Mouse (Mus musculus) left cerebral cortex, adult 6 months (tissue): ENCODE measurements around the gene Arnt2. TPM values are rescaled to one million over a fixed set of nuclear protein-coding genes. Genes with fewer than 3 reads are reported as not detected.

Experiments
- long read RNA-seq, 2 experiments: library from polyadenylated mRNA; unstranded; transcript quantifications; one replicate each; pipeline ENCODE4 v2.0.0; 2019 to 2020
- polyA plus RNA-seq: library from polyadenylated mRNA; unstranded; fragments of <200 nt; fragmentation: Nextera tagmentation; gene quantifications from 2 replicates; pipeline ENCODE4 v1.2.3, GENCODE M21; 2021

The Arnt2 gene
- 41.7 and 74.4 TPM in 2 replicates for polyA plus RNA-seq
- long read RNA-seq, experiment 1, full-length matches to known transcripts: 39 of 262 reads
- long read RNA-seq, experiment 1, partial matches to known transcripts: 30 of 262 reads
- long read RNA-seq, experiment 1, other reads (novel, unspliced or antisense): 193 of 262 reads
- long read RNA-seq, experiment 2, full-length matches to known transcripts: 3 of 64 reads
- long read RNA-seq, experiment 2, partial matches to known transcripts: 2 of 64 reads
- long read RNA-seq, experiment 2, other reads (novel, unspliced or antisense): 59 of 64 reads

GRCm38 (mm10) chr7:84409896-84410521 is at the start of gene Arnt2:
Gene Arnt2, minus strand, starts transcription at chr7:84410176.

Other genes with a start within 250 kb of the Arnt2 start
- gene Gm2115, start 118.8 kb upstream of the Arnt2 start, polyA plus RNA-seq: 2.7 and 2.9 TPM in 2 replicates
- 24.2 and 25.9 TPM in 2 replicates for gene Fah, start 196.5 kb upstream of the Arnt2 start, polyA plus RNA-seq